Mouse (Mus musculus) bone marrow macrophage, adult 2 months (primary cell): ENCODE results near the gene Cish.

Source experiments
- CTCF ChIP-seq: IDR thresholded peaks from 2 replicates; pipeline ENCODE4 v1.5.1; 2012; ENCODE audit warnings: low read depth, mild to moderate bottlenecking, low read length, moderate library complexity
- POLR2A ChIP-seq: IDR thresholded peaks from 2 replicates; pipeline ENCODE4 v1.6.1; 2012; ENCODE audit warnings: mild to moderate bottlenecking, low read depth, low read length, borderline replicate concordance

DNA sequence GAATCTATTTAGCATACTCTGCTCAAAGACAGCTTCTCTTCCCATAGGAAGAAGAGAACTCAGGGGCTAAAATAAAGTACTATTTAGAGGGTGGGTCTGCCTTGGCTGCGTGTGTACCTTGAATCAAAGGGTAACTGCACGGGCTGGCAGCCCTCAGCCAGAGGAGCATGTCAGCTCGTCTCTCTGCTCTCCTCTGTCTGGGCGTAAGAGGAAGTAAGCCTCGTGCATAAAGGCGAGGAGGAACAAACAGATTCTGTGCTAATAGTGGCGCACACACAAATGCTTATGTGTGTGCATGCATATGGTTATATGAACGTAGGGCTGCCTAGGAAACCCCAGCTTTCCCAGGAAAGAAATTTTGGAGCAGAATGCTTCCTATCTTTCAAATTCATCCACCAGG lies 35.0 kb upstream of the Cish start:
- TF ChIP-seq POLR2A (no peak), CTCF (no peak)
